Mouse (Mus musculus): ENCODE data around the gene Arhgap23. TPM values are rescaled to one million over a fixed set of nuclear protein-coding genes. Genes with fewer than 3 reads are reported as not detected.

Gene Arhgap23
- polyA plus RNA-seq, 1 experiment from 2014 or later: 8.4 TPM

GRCm38 (mm10) chr11:97531381-97532260 lies 116.3 kb downstream of the Arhgap23 start:
- Histone ChIP-seq H3K9ac (no peak overlapping the region), H3K27me3 (peaks cover 66% of the 10 kb centered on the region), H3K4me1 (peaks cover 37% of the 10 kb centered on the region), H3K36me3 (no peaks in the 10 kb centered on the region), H3K9me3 (no peaks in the 10 kb centered on the region), H3K4me3 (peak overlapping the region; percentile 44), H3K4me2 (peak overlapping the region; percentile 89), H3K27ac (no peak overlapping the region)
- 5% methylated on average over 46 of the region's 46 CpGs for WGBS
- 0 out of 2 replicates have a peak, but pooled peaks have one; percentile 37 for ATAC-seq (ENCODE audit: insufficient number of reproducible peaks, low FRiP score, low TSS enrichment, low read depth)

- Histone ChIP-seq H3K27me3 (peaks cover 72% of the 10 kb centered on the region), H3K4me1 (peaks cover 44% of the 10 kb centered on the region), H3K4me3 (no peak overlapping the region), H3K27ac (no peak overlapping the region), H3K9ac (no peak overlapping the region), H3K9me3 (no peaks in the 10 kb centered on the region), H3K36me3 (no peaks in the 10 kb centered on the region), H3K4me2 (peak overlapping the region; percentile 89; the same call in 1 of the 2 replicates)
- WGBS: 15% methylated on average over 8 of the region's 8 CpGs
- ATAC-seq (ENCODE audit: insufficient number of reproducible peaks, low FRiP score, low TSS enrichment, low read depth): no peak; the same call in 1 of the 2 replicates
These were observed 117.0 kb downstream of the Arhgap23 start for GRCm38 (mm10) chr11:97532354-97532753.

- WGBS: 3% methylated on average over 20 of the region's 20 CpGs
- Histone ChIP-seq H3K27ac (no peak overlapping the region), H3K36me3 (no peaks in the 10 kb centered on the region), H3K4me2 (peak overlapping the region; percentile 50), H3K4me3 (peak overlapping the region; percentile 26), H3K27me3 (peaks cover 79% of the 10 kb centered on the region), H3K9me3 (no peaks in the 10 kb centered on the region), H3K4me1 (peaks cover 48% of the 10 kb centered on the region), H3K9ac (no peak overlapping the region)
- ATAC-seq (ENCODE audit: insufficient number of reproducible peaks, low FRiP score, low TSS enrichment, low read depth): peak; percentile 22
These were observed 117.7 kb downstream of the Arhgap23 start for GRCm38 (mm10) chr11:97532950-97533582.

DNA sequence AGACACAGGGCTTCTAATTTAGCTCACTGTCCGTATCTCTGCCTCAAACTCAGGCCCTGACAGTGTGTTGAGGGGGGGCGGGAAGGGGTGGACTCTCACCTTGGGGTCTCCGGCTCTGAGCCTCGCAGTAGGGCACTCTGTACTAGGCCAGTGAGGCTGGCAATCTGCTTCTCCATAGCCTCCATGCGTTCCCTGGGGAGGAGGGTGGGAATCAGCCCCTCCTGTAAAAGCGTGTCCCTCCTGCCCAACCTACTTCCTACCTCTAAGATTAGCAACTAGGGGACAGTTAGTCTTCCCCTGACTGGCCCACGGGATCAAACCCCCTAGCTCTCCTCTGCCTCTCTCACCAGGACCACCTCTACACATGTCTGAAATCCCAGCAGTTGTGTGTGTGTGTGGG lies 118.3 kb downstream of the Arhgap23 start:
- peaks cover 48% of the 10 kb centered on the region for H3K4me1 ChIP-seq
- ATAC-seq (ENCODE audit: insufficient number of reproducible peaks, low FRiP score, low TSS enrichment, low read depth): no peak
- H3K9ac ChIP-seq: no peak overlapping the region
- 19% methylated on average over 7 of the region's 7 CpGs for WGBS
- no peaks in the 10 kb centered on the region for H3K9me3 ChIP-seq
- peaks cover 85% of the 10 kb centered on the region for H3K27me3 ChIP-seq
- no peak overlapping the region for H3K4me2 ChIP-seq
- H3K4me3 ChIP-seq: no peak overlapping the region
- H3K36me3 ChIP-seq: no peaks in the 10 kb centered on the region
- no peak overlapping the region for H3K27ac ChIP-seq

GRCm38 (mm10) chr11:97534442-97535307 lies 119.3 kb downstream of the Arhgap23 start:
- peaks cover 48% of the 10 kb centered on the region for H3K4me1 ChIP-seq
- H3K4me2 ChIP-seq: peak overlapping the region; percentile 47
- no peak overlapping the region for H3K27ac ChIP-seq
- no peak for ATAC-seq (ENCODE audit: insufficient number of reproducible peaks, low FRiP score, low TSS enrichment, low read depth)
- 3% methylated on average over 95 of the region's 95 CpGs for WGBS
- H3K4me3 ChIP-seq: peak overlapping the region; percentile 31
- no peaks in the 10 kb centered on the region for H3K9me3 ChIP-seq
- H3K27me3 ChIP-seq: peaks cover 94% of the 10 kb centered on the region
- H3K9ac ChIP-seq: no peak overlapping the region
- no peaks in the 10 kb centered on the region for H3K36me3 ChIP-seq

DNA sequence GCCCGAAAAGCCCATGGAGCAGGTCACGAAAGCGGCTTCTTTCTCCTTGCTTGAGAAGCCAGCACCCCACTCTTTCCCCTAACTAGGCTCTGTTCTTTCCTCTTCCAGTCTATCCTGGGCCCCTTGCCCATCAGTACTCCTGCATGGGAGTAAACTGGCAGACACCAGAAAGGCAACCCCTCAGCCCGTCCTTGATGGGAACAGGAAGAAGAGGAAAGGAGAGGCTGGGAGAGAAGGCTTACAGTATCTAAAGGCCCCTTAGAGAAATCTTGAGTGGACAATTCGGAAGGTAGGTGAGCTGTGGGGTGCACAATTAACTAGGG lies 119.9 kb downstream of the Arhgap23 start:
- 25% methylated on average over 5 of the region's 5 CpGs for WGBS
- Histone ChIP-seq H3K4me1 (peaks cover 48% of the 10 kb centered on the region), H3K9ac (no peak overlapping the region), H3K9me3 (no peaks in the 10 kb centered on the region), H3K36me3 (no peaks in the 10 kb centered on the region), H3K27ac (no peak overlapping the region), H3K27me3 (peaks cover 91% of the 10 kb centered on the region), H3K4me2 (peak overlapping the region; percentile 47), H3K4me3 (peak overlapping the region; percentile 31; the same call in 1 of the 2 replicates)
- ATAC-seq (ENCODE audit: insufficient number of reproducible peaks, low FRiP score, low TSS enrichment, low read depth): no peak

- Histone ChIP-seq H3K9me3 (no peaks in the 10 kb centered on the region), H3K36me3 (no peaks in the 10 kb centered on the region), H3K4me1 (peaks cover 50% of the 10 kb centered on the region), H3K27ac (no peak overlapping the region), H3K4me2 (no peak overlapping the region), H3K9ac (no peak overlapping the region), H3K4me3 (no peak overlapping the region), H3K27me3 (peaks cover 87% of the 10 kb centered on the region)
- ATAC-seq (ENCODE audit: insufficient number of reproducible peaks, low FRiP score, low TSS enrichment, low read depth): no peak
- WGBS: 50% methylated on average over 5 of the region's 5 CpGs
These were observed 120.3 kb downstream of the Arhgap23 start for GRCm38 (mm10) chr11:97535660-97536059.

- 12% methylated on average over 35 of the region's 35 CpGs for WGBS
- peak overlapping the region; percentile 40 for H3K4me3 ChIP-seq
These were observed 120.9 kb downstream of the Arhgap23 start for GRCm38 (mm10) chr11:97536083-97536747.

GRCm38 (mm10) chr11:97536835-97537579 lies 121.7 kb downstream of the Arhgap23 start:
- under 1% methylated on average over 35 of the region's 36 CpGs for WGBS
- no peak for ATAC-seq (ENCODE audit: insufficient number of reproducible peaks, low FRiP score, low TSS enrichment, low read depth)
- Histone ChIP-seq H3K27me3 (peaks cover 84% of the 10 kb centered on the region), H3K4me1 (peaks cover 49% of the 10 kb centered on the region), H3K27ac (no peak overlapping the region), H3K36me3 (no peaks in the 10 kb centered on the region), H3K9me3 (no peaks in the 10 kb centered on the region), H3K9ac (peak overlapping the region; percentile 14; the same call in 1 of the 2 replicates), H3K4me2 (peak overlapping the region; percentile 80), H3K4me3 (peak overlapping the region; percentile 40)

More at GRCm38 (mm10) chr11:97536083-97536747, 120.9 kb downstream of the Arhgap23 start:
- Histone ChIP-seq H3K27me3 (peaks cover 83% of the 10 kb centered on the region), H3K27ac (no peak overlapping the region), H3K9me3 (no peaks in the 10 kb centered on the region), H3K36me3 (no peaks in the 10 kb centered on the region), H3K4me2 (peak overlapping the region; percentile 80), H3K9ac (peak overlapping the region; percentile 14; the same call in 1 of the 2 replicates), H3K4me1 (peaks cover 55% of the 10 kb centered on the region)
- ATAC-seq (ENCODE audit: insufficient number of reproducible peaks, low FRiP score, low TSS enrichment, low read depth): no peak

DNA sequence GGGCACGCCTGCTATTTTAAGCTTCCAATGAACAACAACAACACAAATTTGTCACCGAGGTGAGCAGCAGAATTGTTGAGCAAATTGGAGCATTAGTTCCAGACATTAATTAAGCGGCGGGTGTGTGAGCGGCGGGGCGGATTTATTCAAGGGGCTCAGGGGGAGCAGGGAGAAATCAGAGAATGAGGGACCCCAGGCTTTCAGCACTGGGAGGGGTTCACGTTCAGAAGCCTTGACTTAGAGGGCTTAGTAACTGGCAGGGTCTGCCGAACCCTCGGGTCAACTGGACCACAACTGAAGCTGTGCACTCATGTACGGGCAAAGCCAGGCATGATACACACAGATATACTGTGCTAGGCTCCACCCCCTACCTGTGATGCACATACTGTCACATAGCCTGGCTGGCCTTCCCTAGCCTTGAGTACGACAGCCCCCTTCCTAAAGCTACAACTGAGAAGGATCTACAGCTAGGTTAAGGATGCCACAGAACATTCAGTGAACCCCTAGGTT lies 122.3 kb downstream of the Arhgap23 start:
- H3K4me3 ChIP-seq: no peak overlapping the region
- no peak overlapping the region for H3K27ac ChIP-seq
- WGBS: 32% methylated on average over 12 of the region's 12 CpGs
- H3K36me3 ChIP-seq: no peaks in the 10 kb centered on the region
- H3K4me2 ChIP-seq: peak overlapping the region; percentile 80; the same call in 1 of the 2 replicates
- ATAC-seq (ENCODE audit: insufficient number of reproducible peaks, low FRiP score, low TSS enrichment, low read depth): no peak
- no peaks in the 10 kb centered on the region for H3K9me3 ChIP-seq
- H3K9ac ChIP-seq: 0 out of 2 replicates have a peak overlapping the region, but pooled peaks have one; percentile 14
- peaks cover 84% of the 10 kb centered on the region for H3K27me3 ChIP-seq
- peaks cover 46% of the 10 kb centered on the region for H3K4me1 ChIP-seq

All from limb, embryonic 15.5 days (tissue).